In genomic region chr14:104029668-104030530, GRCm38 (mm10) we compare ENCODE assay signal across 15 mouse cellular contexts.
A peak's percentile ranks its signal among the peaks of the same experiment; 100 is the strongest.
DNase-seq lines count a peak whose midpoint lies in the region; ATAC-seq lines count a peak whose summit lies in the region.
"Had no signal": no experiment of that assay in that cellular context is flagged by ENCODE, and none has a peak within 500 bp of the region (broad histone marks: within the 10 kb centered on the region; RNA-seq: fewer than 3 reads in every experiment).

No protein-coding gene starts in this region.

- 28% methylated on average over 20 of the region's 20 CpGs for WGBS in hindbrain, embryonic 14.5 days
- WGBS in hindbrain, embryonic 12.5 days: 38% methylated on average over 20 of the region's 20 CpGs
- 7% methylated on average over 20 of the region's 20 CpGs for WGBS in forebrain, embryonic 11.5 days
- 31% methylated on average over 20 of the region's 20 CpGs for WGBS in limb, embryonic 13.5 days
- 8% methylated on average over 20 of the region's 20 CpGs for WGBS in midbrain, embryonic 16.5 days

- no peak for ATAC-seq in hindbrain, embryonic 14.5 days (ENCODE audit: low FRiP score)
- no peak for ATAC-seq in hindbrain, embryonic 12.5 days (ENCODE audit: low FRiP score)
- ATAC-seq in forebrain, embryonic 11.5 days (replicated peaks; ENCODE audit: low FRiP score): 0 out of 2 replicates have a peak, but pooled peaks have one; percentile 22
- no peak for ATAC-seq in limb, embryonic 13.5 days (ENCODE audit: low FRiP score, low read depth)
- ATAC-seq in midbrain, embryonic 16.5 days: no peak

- intact Hi-C loops in heart, postnatal 14 days (cut with DNase I): loop anchor here (10.0 kb wide), 3 partner anchors 315 to 1265 kb away; partner anchors contain the start of gene Rnf219

- no peaks in the 10 kb centered on the region for H3K36me3 ChIP-seq in hindbrain, embryonic 14.5 days (replicated peaks; ENCODE audit: control insufficient read depth, insufficient read depth)
- H3K36me3 ChIP-seq in hindbrain, embryonic 12.5 days: no peaks in the 10 kb centered on the region
- H3K36me3 ChIP-seq in forebrain, embryonic 11.5 days (ENCODE audit: control insufficient read depth, insufficient read depth, low read length): no peaks in the 10 kb centered on the region
- H3K36me3 ChIP-seq in limb, embryonic 13.5 days: no peaks in the 10 kb centered on the region
- H3K36me3 ChIP-seq in midbrain, embryonic 16.5 days (ENCODE audit: control insufficient read depth, insufficient read depth, low read length): no peaks in the 10 kb centered on the region
- H3K36me3 ChIP-seq: limb, embryonic 15.5 days had no signal

- no peak overlapping the region for H3K27ac ChIP-seq in hindbrain, embryonic 14.5 days
- H3K27ac ChIP-seq in hindbrain, embryonic 12.5 days: no peak overlapping the region
- H3K27ac ChIP-seq in forebrain, embryonic 11.5 days (ENCODE audit: low read depth, low read length): no peak overlapping the region
- H3K27ac ChIP-seq in limb, embryonic 13.5 days: no peak overlapping the region
- no peak overlapping the region for H3K27ac ChIP-seq in midbrain, embryonic 16.5 days (ENCODE audit: low read length)
- H3K27ac ChIP-seq: limb, embryonic 15.5 days had no signal

- no peak overlapping the region for H3K9ac ChIP-seq in hindbrain, embryonic 14.5 days
- no peak overlapping the region for H3K9ac ChIP-seq in hindbrain, embryonic 12.5 days
- H3K9ac ChIP-seq in forebrain, embryonic 11.5 days (ENCODE audit: low read length): no peak overlapping the region
- H3K9ac ChIP-seq in limb, embryonic 13.5 days: no peak overlapping the region
- no peak overlapping the region for H3K9ac ChIP-seq in midbrain, embryonic 16.5 days (ENCODE audit: low read depth, low read length)
- H3K9ac ChIP-seq: limb, embryonic 15.5 days; lung, embryonic 14.5 days had no signal

- peak; percentile 32 for DNase-seq in hindbrain, embryonic 14.5 days (ENCODE audit: low spot score)
- DNase-seq in forebrain, embryonic 11.5 days (ENCODE audit: low spot score): no peak
- DNase-seq in heart, postnatal 14 days: no peak
- DNase-seq in adrenal gland, postnatal 14 days: no peak
- DNase-seq in Muller cell, postnatal 12 days (ENCODE audit: inconsistent ontology term): no peak
- DNase-seq: adrenal gland, postnatal 25 days; heart, postnatal 4 days; kidney, adult 18-20 months; thymus, adult 2 months had no signal

- H3K4me1 ChIP-seq in hindbrain, embryonic 14.5 days (replicated peaks; ENCODE audit: control insufficient read depth, insufficient read depth, low read length): peaks cover 4% of the 10 kb centered on the region; the same call in 1 of the 2 replicates
- H3K4me1 ChIP-seq in hindbrain, embryonic 12.5 days: peaks cover 13% of the 10 kb centered on the region
- peaks cover 8% of the 10 kb centered on the region for H3K4me1 ChIP-seq in forebrain, embryonic 11.5 days (replicated peaks; ENCODE audit: control insufficient read depth, insufficient read depth, low read length)
- H3K4me1 ChIP-seq in limb, embryonic 13.5 days: peaks cover 8% of the 10 kb centered on the region
- peaks cover 9% of the 10 kb centered on the region for H3K4me1 ChIP-seq in midbrain, embryonic 16.5 days (ENCODE audit: control insufficient read depth, insufficient read depth, low read length)
- H3K4me1 ChIP-seq: megakaryocyte, embryonic 14.5 days had no signal

- H3K27me3 ChIP-seq in hindbrain, embryonic 14.5 days (ENCODE audit: control insufficient read depth, insufficient read depth, low read length): no peaks in the 10 kb centered on the region
- no peaks in the 10 kb centered on the region for H3K27me3 ChIP-seq in hindbrain, embryonic 12.5 days
- peaks cover 7% of the 10 kb centered on the region; the same call in 1 of the 2 replicates for H3K27me3 ChIP-seq in forebrain, embryonic 11.5 days (ENCODE audit: control insufficient read depth, insufficient read depth, low read length)
- H3K27me3 ChIP-seq in limb, embryonic 13.5 days: peaks cover 19% of the 10 kb centered on the region; the same call in 1 of the 2 replicates
- no peaks in the 10 kb centered on the region for H3K27me3 ChIP-seq in midbrain, embryonic 16.5 days (ENCODE audit: control insufficient read depth, insufficient read depth, low read depth, low read length)
- H3K27me3 ChIP-seq: megakaryocyte, embryonic 14.5 days had no signal

- H3K4me3 ChIP-seq in hindbrain, embryonic 14.5 days (replicated peaks; ENCODE audit: low read length): no peak overlapping the region
- no peak overlapping the region for H3K4me3 ChIP-seq in hindbrain, embryonic 12.5 days
- no peak overlapping the region for H3K4me3 ChIP-seq in forebrain, embryonic 11.5 days (ENCODE audit: low read depth, low read length)
- H3K4me3 ChIP-seq in limb, embryonic 13.5 days: no peak overlapping the region
- H3K4me3 ChIP-seq in midbrain, embryonic 16.5 days (ENCODE audit: low read depth, low read length): no peak overlapping the region
- H3K4me3 ChIP-seq: limb, embryonic 15.5 days; megakaryocyte, embryonic 14.5 days had no signal

- H3K9me3 ChIP-seq in hindbrain, embryonic 14.5 days (ENCODE audit: control insufficient read depth, low read length): no peaks in the 10 kb centered on the region
- no peaks in the 10 kb centered on the region for H3K9me3 ChIP-seq in hindbrain, embryonic 12.5 days (replicated peaks)
- H3K9me3 ChIP-seq in forebrain, embryonic 11.5 days (ENCODE audit: control insufficient read depth, low read length): no peaks in the 10 kb centered on the region
- H3K9me3 ChIP-seq in limb, embryonic 13.5 days: no peaks in the 10 kb centered on the region
- H3K9me3 ChIP-seq in midbrain, embryonic 16.5 days (replicated peaks; ENCODE audit: control insufficient read depth, low read length, poor library complexity, severe bottlenecking): no peaks in the 10 kb centered on the region
- H3K9me3 ChIP-seq: limb, embryonic 15.5 days; megakaryocyte, embryonic 14.5 days had no signal

- H3K4me2 ChIP-seq in hindbrain, embryonic 14.5 days (replicated peaks): peak overlapping the region; percentile 21
- H3K4me2 ChIP-seq in hindbrain, embryonic 12.5 days (replicated peaks): no peak overlapping the region
- H3K4me2 ChIP-seq in forebrain, embryonic 11.5 days (ENCODE audit: low read depth, low read length, severe bottlenecking): 0 out of 2 replicates have a peak overlapping the region, but pooled peaks have one; percentile 2
- H3K4me2 ChIP-seq in limb, embryonic 13.5 days (replicated peaks): 0 out of 2 replicates have a peak overlapping the region, but pooled peaks have one; percentile 12
- H3K4me2 ChIP-seq in midbrain, embryonic 16.5 days (ENCODE audit: low read length): peak overlapping the region; percentile 1
- H3K4me2 ChIP-seq: lung, embryonic 14.5 days had no signal
